Mouse (Mus musculus) gastrocnemius, adult 8-10 months (tissue): ENCODE data around the gene Ncoa4. TPM values are rescaled to one million over a fixed set of nuclear protein-coding genes. Genes with fewer than 3 reads are reported as not detected.
"Not testable (repeated sequence)": the region's sequence is repeated elsewhere in the genome, so short reads cannot be mapped to it uniquely, and the experiment has no call there.

ENCODE experiments used
- DNase-seq, 2 experiments: peaks; one replicate each; pipeline ENCODE4 v3.0.0; 2022; ENCODE audit warnings: low spot score in 2 of 2
- total RNA-seq, 4 experiments: library from RNA; stranded (reverse); gene quantifications; 2 replicates each; pipeline ENCODE4 v1.2.4; 2022

Gene Ncoa4
- total RNA-seq, 4 experiments from 2014 or later = 56.3 to 83.2 (median 68.9) TPM

DNA sequence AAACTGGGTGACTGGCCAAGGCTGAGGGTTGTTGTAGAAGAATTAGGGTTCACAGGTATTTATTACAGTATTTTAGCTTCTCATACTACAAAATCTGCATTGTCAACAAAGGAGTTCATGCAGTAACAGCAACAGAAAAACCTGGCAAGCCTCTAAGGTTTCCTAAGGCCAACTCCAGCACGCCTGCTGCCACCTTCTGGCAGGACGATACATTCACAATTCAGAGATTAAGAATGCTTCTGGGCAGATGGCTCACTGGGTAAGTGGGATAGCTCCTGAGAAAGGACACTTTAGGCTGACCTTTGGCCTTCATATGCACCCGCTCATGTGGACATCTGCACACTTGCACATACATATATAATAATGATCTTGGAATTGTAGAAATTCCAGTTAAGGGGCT is 32.8 kb downstream of the Ncoa4 start:
- DNase-seq = peak; percentile 4 to 17

- DNase-seq = not testable (repeated sequence)
Measured at GRCm38 (mm10) chr14:32193557-32193956, 33.9 kb downstream of the Ncoa4 start.

DNA sequence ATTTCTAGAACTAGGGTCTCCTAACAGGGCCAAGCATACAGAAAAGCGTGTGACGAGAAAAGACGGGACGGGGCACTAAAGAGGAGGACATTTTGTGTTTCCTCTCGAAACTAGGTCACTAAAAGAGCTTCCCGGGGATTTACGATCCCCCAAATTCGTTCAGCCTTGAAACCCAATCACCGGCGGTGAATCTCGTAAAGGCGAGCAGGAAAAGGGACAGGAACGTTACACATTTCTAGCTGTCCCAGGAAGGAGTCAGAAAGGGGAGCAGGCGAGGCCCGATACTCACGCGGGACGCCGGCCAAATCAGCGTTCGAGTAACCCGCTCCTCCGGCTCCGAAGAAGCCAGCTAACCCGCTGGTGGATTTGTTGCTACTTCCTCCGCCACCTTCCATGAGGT is 41.7 kb downstream of the Ncoa4 start:
- no peak for DNase-seq

GRCm38 (mm10) chr14:32201791-32202451 is 42.3 kb downstream of the Ncoa4 start, which contains the start of the genes Timm23 and Parg:
Gene Timm23 (minus strand): TSS chr14:32201898.
Gene Parg (plus strand): TSS chr14:32201949.
- peak; percentile 64 to 77 for DNase-seq

GRCm38 (mm10) chr14:32226601-32227000 is 66.9 kb downstream of the Ncoa4 start:
- DNase-seq = no peak

GRCm38 (mm10) chr14:32228996-32229395 is 69.3 kb downstream of the Ncoa4 start:
- DNase-seq = peak in 1 of 2 experiments; percentile 20

Other genes with a start within 250 kb of the Ncoa4 start
- gene Galnt15, start 130.9 kb upstream of the Ncoa4 start, total RNA-seq = 10 to 100 TPM in 1 of 4 experiments, 1 to 10 TPM in 3; 3.9 to 14.4 (median 7.8) TPM
- 10 to 100 TPM; 17.7 to 24.5 (median 19.4) TPM for gene Oxnad1, start 74.5 kb upstream of the Ncoa4 start, total RNA-seq
- 100 to 1,000 TPM; 122 to 147 (median 130) TPM for gene Dph3, start 74.1 kb upstream of the Ncoa4 start, total RNA-seq
- not detected for gene Msmb, start 17.8 kb upstream of the Ncoa4 start, total RNA-seq
- gene Timm23, start 42.0 kb downstream of the Ncoa4 start, total RNA-seq = 100 to 1,000 TPM; 183 to 225 (median 215) TPM
- 10 to 100 TPM; 16.4 to 20.8 (median 18.5) TPM for gene Parg, start 42.1 kb downstream of the Ncoa4 start, total RNA-seq
- under 1 TPM; 0.34 to 0.75 (median 0.45) TPM for gene Ogdhl, start 162.2 kb downstream of the Ncoa4 start, total RNA-seq
- gene 1700024G13Rik, start 228.5 kb downstream of the Ncoa4 start, total RNA-seq = not detected